Mouse (Mus musculus) sigmoid colon, adult 10 weeks (tissue): Measurements from ENCODE around the gene Tnip3. TPM values are rescaled to one million over a fixed set of nuclear protein-coding genes. Genes with fewer than 3 reads are reported as not detected.

ENCODE experiments used
- polyA plus RNA-seq: library from polyadenylated mRNA; stranded (reverse); fragments of 350-450 nt; fragmentation: Illumina TruSeq; extraction: RNeasy Lipid Tissue Mini Kit (QIAGEN cat#74804); gene quantifications from one replicate; pipeline ENCODE4 v1.2.3, GENCODE M21; 2014; ENCODE audit warnings: low read depth, low replicate concordance

Tnip3 gene
- polyA plus RNA-seq = 51.9 TPM

DNA sequence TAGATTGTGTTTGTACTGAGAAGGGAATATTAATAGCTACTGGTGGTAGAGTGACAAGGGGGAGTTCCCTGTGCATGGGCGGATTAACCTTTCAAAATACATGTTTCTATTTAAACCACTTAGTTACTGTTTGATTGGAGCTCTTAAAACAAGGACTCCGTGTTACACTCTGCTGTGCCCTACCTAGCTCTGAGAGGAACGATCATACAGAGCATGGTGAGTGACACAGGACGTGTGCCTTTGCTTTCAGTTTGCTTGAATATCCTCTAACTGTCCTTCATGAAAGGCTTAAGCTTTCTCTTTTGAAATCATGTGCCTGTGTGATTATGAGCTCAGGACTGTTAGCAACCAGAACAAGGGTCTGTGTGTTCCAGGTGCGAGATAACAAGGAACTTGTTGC lies at the start of gene Tnip3:
TSS of gene Tnip3 (plus strand) at position 122 of the 400 bp plus-strand sequence.

DNA sequence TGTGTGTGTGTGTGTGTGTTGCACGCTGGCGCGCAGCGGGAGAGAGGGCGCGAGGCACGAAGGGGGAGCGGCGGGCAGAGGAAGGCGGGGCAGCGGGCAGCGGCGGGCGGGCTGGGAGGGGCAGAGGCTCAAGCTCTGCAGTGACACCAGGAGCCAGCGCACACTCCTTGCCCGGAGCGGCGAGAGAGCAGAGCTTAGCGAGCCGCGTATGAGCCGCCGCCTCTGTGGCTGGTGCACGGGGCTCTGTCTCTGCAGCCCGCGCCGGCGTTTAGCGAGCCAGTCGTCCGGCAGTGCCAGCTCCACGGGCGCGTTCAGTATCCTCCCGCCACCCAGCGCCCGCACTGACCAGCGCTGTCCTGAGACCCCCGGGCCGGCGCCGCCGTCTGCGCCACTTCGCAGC lies 146.3 kb downstream of the Tnip3 start, which contains the start of gene Ndnf:
TSS of gene Ndnf (plus strand) at position 140 of the 400 bp plus-strand sequence.

Other genes with a start within 250 kb of the Tnip3 start
- not detected for gene C130060K24Rik, start 144.2 kb upstream of the Tnip3 start, polyA plus RNA-seq
- 2.4 TPM for gene Ndnf, start 146.3 kb downstream of the Tnip3 start, polyA plus RNA-seq